Mouse (Mus musculus) thymus, adult 2 months (tissue): ENCODE results near the gene Intu.

Experiments used
- CTCF ChIP-seq: fragments of 200-500 bp; IDR thresholded peaks from 2 replicates; pipeline ENCODE4 v1.5.1; 2012; ENCODE audit warnings: mild to moderate bottlenecking, control low read depth, low read length, moderate library complexity, borderline replicate concordance; ENCODE audit not compliant: control insufficient read depth, poor library complexity, insufficient read depth; ENCODE audit errors: extremely low read depth
- POLR2A ChIP-seq: fragments of 200-500 bp; IDR thresholded peaks from 2 replicates; pipeline ENCODE4 v1.6.1; 2012; ENCODE audit warnings: mild to moderate bottlenecking, low read length, control low read depth, moderate library complexity; ENCODE audit not compliant: control insufficient read depth, poor library complexity, insufficient read depth; ENCODE audit errors: extremely low read depth

DNA sequence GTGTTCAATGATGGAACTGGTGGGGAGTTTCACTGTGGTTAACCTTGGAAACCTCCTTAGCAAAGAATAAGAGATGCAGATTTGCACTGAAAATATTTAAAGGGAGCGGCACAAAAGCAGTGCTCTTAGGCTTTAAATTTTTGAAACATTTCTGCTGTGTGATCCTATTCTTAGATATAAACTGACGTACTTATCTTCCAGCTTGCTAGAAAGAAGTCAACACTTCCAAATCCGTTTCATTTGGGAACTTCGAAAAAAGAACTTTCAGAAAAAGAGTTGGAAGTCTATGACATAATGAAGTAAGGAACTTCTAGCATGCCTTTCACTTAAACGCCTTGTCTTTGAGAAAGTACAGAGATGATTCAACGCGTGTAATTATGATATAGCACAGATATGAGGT is 162.9 kb downstream of the Intu start:
- TF ChIP-seq CTCF (no peak), POLR2A (no peak)
